Mouse (Mus musculus) gastrocnemius, postnatal 36 days (tissue): ENCODE results near the gene Vmn1r59. TPM values are rescaled to one million over a fixed set of nuclear protein-coding genes. Genes with fewer than 3 reads are reported as not detected.
"Not testable (repeated sequence)": the region's sequence is repeated elsewhere in the genome, so short reads cannot be mapped to it uniquely, and the experiment has no call there.

Experiments
- DNase-seq, 2 experiments: peaks; one replicate each; pipeline ENCODE4 v3.0.0; 2022
- intact Hi-C: fragments of 180-260 bp; cut with DNase I; formaldehyde crosslinking; loops from one replicate; pipeline ENCODE4 v1.15.1; 2025
- long read RNA-seq, 2 experiments: library from polyadenylated mRNA; stranded (forward); transcript quantifications; one replicate each; pipeline ENCODE4 v2.0.0; 2021
- total RNA-seq, 2 experiments: library from RNA; stranded (reverse); gene quantifications; 2 replicates each; pipeline ENCODE4 v1.2.3; 2021

The Vmn1r59 gene
- not detected for total RNA-seq
- long read RNA-seq, experiment 1: 0 reads
- long read RNA-seq, experiment 2: 0 reads

DNA sequence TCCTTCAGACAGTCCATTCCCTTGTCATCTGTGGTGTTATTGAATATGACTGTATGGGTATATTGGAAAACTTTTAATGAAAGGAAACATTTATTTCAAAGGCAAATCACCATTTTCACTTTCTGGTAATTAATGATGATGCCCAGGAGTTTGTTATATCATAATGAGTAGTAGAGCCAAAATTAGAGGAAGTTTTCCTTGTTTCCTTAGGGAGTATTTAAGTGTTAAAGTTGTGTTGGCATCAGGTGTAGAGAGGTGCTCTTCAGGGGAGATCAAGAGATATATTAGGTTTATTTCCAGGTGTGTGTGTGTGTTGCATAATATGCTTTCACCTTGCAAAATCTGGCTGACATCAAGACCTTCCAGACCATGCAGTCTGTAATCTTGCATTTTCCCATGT is at the start of gene Vmn1r59:
TSS of gene Vmn1r59 (minus strand) at position 101 of the 400 bp plus-strand sequence.
- intact Hi-C loops: loop anchor here (5.0 kb wide), 1 partner anchor 224 kb away; no protein-coding TSS in a partner anchor
- DNase-seq: no peak

DNA sequence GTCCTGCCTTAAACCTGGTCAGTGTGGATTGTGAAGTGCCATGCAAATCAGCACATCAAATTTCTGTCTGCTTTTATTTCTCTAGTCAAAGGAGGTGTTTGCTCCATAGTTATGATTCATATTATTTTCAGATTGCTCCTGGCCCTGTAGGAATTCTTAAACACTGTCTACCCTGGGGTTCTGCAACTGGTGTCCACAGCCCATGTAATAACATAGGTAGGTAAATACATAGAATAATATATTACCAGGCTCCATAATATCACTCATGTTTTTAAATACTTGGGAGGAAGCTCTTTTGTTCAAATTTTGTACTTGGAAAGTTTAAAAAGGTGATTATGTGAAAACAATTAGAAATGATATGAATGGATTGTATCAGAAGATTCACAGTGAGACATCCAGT is 37.3 kb upstream of the Vmn1r59 start, which contains the start of gene Vmn2r28:
TSS of gene Vmn2r28 (minus strand) at position 101 of the 400 bp plus-strand sequence.
- intact Hi-C loops, DNase-seq: not testable (repeated sequence)

DNA sequence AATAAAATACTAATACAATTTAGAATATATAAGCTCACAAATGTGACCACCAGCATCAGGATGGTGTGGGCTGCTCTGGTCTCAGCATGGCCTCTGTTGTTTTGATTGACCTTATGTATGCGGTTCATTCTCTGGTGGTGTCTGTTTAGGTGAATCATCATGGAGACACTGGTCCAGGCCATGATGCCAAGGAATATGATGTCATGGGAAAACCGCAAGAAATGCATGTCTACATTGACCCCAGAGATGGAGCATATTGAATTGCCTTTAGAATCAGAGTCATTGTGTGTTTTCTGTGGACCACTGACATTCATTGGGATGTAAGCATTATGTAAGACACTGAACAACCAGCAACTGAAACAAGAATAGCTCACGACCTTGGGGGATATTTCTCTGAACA is 2.6 kb downstream of the Vmn1r59 start:
- DNase-seq, intact Hi-C loops: not testable (repeated sequence)

DNA sequence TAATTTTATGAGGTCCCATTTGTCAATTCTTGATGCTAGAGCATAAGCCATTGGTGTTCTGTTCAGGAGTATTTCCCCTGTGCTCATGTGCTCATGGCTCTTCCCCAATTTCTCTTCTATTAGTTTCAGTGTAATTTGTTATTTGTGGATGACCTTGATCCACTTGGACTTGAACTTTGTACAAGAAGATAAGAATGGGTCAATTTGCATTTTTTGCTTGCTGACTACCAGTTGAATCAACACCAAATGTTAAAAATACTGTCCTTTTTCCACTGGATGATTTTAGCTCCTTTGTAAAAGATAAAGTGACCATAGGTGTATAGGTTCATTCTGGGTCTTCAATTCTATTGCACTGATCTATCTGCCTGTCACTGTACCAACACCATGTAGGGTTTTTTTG is 7.9 kb downstream of the Vmn1r59 start:
- intact Hi-C loops: no loop called here
- no peak for DNase-seq

DNA sequence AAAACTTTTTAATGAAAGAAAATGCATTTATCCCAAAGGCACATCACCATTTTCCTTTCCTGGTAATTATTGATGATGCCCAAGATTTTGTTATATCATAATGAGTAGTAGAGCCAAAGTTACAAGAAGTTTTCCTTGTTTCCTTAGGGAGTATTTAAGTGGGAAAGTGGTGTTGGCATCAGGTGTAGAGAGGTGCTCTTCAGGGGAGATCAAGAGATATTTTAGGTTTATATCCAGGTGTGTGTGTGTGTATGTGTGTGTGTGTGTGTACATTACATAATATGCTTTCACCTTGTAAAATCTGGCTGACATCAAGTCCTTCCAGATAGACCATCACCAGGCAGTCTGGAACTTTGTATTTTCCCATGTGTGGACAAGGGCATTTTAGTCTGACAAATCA is 43.3 kb downstream of the Vmn1r59 start, which contains the start of gene Vmn1r58:
TSS of gene Vmn1r58 (minus strand) at position 101 of the 400 bp plus-strand sequence.
- DNase-seq, intact Hi-C loops: not testable (repeated sequence)

DNA sequence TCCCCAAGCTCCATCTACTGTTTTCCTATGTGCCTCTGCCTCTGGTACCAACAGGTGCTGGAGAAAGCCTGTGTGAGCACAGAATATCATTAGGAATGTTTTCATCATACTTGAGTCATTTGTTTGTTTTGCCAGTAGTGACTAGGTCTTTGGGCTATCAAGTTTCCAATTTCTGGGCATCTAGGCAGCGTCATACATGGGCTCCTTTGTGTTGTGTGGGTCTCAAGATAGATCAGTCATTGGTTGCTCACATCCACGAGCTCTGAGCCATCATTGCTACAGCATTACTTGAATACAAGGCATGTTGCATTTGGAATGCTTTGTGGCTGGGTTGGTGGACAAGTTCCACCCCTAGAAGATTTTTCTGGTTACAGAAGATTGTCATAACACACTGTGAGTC is 50.4 kb downstream of the Vmn1r59 start:
- DNase-seq: no peak
- intact Hi-C loops: no loop called here

Other genes starting within 250 kb of the Vmn1r59 start
- gene Vmn1r57, start 238.3 kb downstream of the Vmn1r59 start, total RNA-seq: not detected
- not detected for gene Gm5065, start 106.2 kb downstream of the Vmn1r59 start, total RNA-seq
- not detected for gene Nlrp2, start 105.7 kb downstream of the Vmn1r59 start, total RNA-seq
- gene Vmn1r58, start 43.4 kb downstream of the Vmn1r59 start, total RNA-seq: not detected
- gene Vmn2r28, start 37.2 kb upstream of the Vmn1r59 start, total RNA-seq: not detected
- not detected for gene Vmn1r60, start 90.5 kb upstream of the Vmn1r59 start, total RNA-seq
- gene Vmn1r61, start 156.5 kb upstream of the Vmn1r59 start, total RNA-seq: not detected
- gene Vmn1r62, start 216.9 kb upstream of the Vmn1r59 start, total RNA-seq: not detected